Mouse (Mus musculus) embryo, embryonic 11 days (tissue): ENCODE measurements at regions not wholly inside any gene's neighbourhood (a gene's known extent, or its start where the extent isn't known, plus 50 kb on each side); places are given as distances from the start of the nearest gene placed in this dataset.

Source experiments
- DNase-seq: peaks from one replicate; pipeline ENCODE4 v3.0.0-alpha.2; 2015

DNA sequence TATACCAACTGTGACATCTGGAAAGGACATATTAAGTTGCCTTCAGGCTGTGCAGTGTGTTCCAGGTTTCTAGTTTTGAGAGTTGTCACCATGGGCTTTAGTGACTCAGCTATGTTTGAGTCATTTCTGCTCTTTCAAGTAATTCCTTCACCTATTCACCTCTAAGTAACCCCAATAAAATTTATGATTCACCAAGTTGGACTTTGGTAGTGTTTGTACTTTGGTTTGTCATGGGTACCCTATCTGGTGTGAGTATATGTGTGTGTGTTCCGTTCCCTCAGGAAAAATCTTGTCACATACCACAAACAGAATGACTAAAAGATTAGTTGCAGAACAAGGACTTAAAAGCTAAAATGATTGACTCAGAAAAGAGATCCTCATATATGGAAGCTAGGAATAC lies 76.8 kb upstream of the Crbn start:
- no peak for DNase-seq

DNA sequence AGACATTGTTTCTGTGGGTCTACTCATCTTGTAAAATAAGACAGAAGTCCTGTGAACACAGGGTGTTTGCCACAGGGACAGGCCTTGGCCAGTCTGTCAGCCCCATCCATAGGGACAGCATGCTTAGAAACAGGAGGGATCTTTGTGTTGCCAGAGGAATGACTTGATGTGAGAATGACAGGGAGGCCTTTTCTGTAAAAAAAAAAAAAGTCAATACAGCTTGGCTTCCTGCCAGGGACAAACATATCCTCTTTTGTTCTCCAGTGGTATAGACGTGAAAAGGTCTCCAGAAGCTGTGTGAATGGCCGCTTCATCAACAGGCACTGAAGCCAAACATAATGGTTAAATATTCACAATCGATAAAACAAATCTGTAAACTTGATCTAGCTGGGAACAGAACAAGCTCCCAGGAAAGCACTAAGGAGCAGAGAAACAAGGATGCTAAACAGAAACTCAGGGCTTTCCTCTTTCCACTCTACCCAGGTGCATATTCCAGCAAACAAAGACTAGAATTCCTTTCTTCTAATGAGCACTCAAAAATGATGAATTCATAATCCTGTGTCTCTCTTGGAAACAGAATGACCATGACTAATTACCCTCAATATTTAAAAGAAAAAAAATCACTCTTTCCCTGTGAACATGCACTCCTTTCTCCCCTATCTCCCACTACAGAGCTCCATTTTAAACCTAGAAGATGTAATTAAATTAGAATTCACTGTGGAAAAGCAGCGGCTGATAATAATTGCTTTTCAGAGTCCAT lies 92.2 kb upstream of the Crbn start:
- DNase-seq: peak; percentile 19

DNA sequence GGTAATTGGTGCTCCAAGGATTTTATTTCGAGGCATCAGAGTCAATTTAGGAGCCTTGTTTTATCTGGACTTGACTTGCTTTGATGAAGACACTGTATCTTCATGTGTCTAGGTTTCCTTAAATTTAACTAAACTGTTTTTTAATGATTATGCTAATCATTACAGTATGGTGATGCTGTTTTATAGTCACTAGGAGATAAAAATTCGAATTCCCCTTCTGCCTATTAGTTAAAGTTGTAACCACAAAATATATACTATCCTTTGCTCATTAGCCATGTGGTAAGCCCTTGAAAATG lies 92.7 kb upstream of the Crbn start:
- no peak for DNase-seq

DNA sequence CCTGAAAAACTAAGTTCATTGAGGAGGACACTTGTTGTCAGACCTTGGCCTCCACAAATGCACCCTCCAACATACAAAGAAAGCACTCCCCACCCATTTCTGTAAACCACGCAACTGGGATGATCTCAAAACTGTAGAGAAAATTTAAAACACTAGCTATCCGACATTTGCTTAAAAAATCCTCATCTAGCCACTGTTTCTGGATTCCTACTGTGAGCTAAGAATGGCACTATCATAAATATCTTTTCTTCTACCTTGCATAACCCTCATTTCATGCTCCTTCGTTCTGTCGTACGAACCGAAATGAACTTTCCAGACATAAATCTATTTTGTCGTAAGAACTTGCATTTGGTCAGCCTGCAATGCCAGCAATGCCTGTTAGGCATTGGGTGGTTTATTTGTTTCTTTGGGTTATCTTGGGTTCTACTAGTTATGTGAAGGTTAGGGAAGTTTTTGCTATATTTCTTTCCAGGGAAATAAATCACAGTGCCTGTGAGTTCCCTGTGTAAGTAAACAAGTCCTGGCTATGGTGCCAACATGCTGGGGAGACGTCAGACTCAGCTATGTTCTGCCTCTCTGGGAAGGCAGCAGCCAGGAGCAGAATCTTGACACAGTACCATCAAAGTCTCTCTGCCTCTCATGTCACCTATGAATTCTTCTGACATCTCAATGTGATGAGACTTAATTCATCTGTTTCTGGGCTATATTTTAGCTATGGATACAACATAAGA lies 104.2 kb upstream of the Crbn start:
- no peak for DNase-seq

DNA sequence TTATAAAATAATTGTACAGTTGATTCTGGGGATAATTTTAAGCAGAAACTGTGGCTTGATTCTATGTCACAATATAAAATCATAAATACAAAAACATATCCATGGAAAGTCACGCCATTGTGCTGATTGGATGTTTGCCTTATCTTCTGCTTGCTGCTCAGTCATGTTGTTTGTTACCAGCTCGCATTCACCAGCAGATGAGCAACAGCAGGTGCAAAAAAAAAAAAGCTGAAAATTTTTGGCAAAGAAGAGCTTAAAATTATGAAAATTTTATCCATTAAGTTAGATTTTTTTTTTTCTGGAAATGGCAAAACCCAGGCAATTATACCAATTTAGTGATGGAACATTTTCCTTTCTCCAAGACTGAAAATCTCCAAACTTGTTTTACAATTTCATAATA lies 115.2 kb upstream of the Crbn start:
- DNase-seq: no peak

DNA sequence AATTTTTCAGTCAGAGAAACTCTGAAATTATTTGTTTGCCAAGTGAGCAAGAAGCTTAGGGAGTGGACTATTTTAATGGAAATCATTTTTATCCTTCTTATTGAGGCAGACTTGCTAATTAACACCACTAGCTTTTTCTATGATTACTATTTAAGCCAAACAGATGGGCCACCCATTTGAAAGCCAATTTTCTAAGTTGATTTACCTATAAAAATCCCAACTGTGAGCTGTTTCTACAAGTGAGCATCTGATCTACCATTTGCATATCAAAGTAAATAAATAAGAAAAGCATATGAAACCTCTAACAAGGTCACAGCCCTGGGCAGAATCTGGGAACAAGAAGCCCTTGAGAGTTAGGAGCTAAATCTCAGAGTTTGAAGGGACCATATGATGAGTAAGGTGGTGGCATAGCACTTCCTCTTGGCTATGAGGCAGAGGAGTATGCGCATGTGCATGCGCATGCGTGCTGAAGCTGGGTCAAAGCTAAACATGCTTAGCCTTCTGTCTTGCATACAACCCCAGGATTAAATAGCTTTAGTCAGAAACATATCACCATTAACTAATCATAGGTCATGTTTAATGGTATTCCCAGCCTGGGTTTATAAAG lies 116.9 kb upstream of the Crbn start:
- no peak for DNase-seq

DNA sequence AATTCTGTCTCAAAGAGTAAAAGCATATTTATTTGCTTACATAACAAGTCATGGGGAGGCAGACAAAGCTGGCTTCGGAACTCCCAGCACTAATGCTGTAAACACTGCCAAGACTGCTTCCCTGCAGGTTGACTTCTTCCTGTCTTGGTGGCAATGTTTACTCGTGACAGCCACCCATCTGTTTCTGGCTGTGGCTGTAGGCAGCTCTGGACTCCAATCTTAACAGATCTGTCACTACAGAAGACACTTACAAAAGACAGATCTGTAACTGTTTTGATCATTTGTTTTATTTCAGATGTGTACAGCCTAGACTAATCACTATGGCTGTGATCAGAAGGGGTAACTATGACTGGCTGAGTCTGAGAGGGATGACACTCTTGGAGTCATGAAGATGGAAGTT lies 121.1 kb upstream of the Crbn start:
- no peak for DNase-seq

DNA sequence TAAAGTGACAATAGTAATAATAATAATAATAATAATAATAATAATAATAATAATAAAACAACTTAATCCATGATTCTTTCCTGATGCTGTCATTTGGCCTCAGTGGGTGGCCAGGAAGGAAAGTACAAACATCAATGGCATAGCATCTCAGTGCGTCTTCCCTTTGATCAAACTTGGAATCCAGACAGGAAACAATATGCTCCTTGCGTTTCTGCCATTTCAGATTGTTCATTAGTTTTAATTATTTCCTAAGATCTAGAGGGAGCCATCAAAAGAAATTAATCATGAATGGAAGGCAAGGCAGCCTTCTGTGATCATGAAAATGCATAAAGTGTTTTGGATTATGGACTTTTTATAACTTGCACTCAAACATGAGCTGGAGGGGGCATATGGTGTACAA lies 125.6 kb upstream of the Crbn start:
- no peak for DNase-seq

DNA sequence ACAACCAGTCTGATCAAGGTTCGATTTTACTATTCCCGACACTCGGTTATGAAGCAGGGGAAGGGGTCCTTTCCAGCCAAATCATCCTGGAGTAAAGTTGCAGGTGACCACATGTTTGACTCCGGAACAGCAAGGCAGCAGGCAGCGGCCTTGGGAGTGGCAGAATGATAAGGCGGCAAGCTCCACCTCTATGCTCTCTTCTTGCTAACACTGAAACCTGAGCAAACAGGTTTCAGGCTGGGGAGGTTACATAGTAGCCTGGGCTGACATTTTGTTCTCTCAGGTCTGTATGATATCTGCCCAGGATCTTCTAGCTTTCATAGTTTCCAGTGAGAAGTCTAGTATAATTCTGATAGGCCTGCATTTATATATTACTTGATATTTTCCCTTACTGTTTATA lies 133.7 kb upstream of the Crbn start:
- no peak for DNase-seq

DNA sequence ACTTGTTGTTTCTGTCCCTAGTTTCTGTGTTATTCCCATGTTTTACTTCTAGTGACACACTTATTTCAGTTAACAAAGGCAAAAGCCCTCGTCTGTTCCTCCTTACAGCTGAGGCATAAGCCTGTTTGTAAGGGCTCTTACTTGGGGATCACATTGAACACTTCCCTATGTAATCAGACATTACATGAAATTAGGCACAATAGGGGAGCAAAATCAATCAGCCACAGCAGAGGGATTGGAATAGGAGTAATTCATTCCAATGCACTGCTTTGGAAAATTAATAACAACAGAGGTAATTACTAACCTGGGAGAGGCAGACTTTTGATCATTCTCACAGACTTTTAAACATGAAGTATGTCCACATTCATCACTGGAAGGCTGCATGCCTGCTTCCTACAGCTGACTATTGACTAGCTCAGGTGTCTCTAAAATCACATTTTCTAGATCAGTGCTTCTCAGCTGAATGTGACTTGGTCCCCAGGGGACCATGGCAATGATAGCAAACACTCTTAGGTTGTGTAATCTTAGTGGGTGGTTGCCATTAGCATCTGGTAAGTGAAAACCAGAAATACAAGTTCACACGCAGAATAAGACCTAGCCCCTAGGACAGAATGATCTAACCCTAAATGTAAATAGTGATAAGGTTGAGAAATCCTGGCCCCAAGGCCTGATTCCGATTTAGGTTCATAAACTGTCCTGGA lies 146.5 kb upstream of the Crbn start:
- no peak for DNase-seq

DNA sequence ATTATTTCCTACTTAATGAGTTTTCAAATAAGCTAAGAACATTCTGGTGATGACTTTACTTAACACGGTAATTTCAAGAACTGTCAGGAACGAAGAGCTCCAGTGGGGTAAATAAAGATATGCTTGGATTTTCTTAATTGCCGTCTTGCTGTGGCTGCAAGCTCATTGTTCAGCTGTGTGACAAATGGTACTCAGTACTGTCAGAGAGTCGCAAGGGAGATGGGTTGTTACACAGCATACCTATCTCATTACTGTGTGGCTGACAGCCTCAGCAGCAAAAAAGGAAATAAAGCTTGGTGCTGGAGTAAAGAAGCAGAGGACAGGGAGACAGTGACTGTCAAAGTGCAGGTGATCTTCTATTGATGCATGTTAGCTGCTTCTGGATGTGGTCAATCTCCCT lies 151.0 kb upstream of the Crbn start:
- DNase-seq: no peak

DNA sequence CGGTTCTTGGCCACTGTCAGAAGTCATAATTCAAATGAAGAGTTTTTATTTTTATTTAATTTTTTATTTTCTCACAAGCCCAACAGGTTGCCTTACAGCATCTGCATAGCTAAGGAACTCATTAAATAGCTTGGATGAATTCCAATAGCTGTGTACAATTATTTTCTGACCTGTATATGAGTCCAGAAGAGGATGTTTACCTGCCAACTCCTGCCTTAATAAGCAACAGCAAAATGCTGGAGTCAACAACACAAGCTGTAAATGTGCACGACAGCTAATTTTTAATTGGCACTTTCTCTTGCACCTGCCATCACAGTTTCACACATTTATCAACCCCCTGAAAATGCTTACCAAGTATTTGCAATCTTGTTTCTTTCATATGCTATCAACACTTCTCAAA lies 161.4 kb upstream of the Crbn start:
- DNase-seq: no peak

DNA sequence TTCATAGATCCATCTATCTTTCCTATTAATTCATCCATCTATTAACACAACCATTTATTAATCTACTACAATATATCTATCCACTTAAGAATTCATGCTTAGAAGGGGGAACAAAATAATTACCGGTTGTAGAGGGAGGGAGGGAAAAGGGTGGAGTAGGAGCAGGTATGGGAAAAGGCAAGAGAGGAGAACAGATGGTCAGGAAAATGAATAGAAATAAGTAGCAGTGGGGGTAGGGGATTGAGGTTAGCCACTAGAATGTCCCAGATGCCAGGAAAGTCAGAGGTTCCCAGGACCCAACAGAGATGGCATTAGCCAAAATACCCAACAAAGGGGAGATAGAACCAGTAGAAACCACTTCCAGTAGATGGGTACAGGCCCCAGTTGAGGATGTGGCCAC lies 164.5 kb upstream of the Crbn start:
- no peak for DNase-seq

DNA sequence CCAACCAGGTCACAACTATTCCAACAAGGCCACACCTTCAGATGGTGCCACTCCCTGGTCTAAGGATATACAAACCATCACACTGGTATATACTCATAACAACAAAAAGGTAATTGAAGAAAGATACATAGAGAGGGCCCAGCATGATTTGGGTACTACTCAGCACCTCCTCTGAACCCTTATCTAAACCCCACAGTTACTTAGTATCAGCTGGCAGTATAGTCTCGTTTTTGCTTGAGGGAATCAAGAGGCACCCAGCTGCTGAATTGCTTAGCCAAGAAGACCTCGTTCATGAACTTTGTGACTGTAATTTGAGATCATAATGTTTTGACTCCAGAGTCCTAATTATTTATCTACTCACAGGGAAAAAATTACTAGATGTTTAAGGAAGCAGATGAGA lies 175.6 kb upstream of the Crbn start:
- no peak for DNase-seq

DNA sequence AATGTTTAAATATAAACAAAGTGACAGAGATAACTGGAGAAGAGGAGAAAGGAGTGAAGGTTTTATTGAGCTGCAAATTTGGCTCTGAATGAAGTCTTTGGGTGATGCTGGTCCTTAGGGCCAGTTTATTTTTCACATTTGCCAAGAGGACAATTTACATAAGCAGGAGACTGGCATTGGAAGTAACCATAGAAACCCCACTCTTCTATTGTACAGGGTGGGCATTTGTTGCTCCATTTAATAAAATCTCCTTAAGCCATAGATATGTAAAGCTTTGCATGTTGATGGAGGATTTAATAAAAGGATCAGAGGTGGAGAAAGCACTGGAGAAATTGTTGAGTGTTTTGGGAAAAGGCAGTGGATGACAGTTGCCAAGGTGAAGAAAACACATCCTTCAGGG lies 178.8 kb upstream of the Crbn start:
- DNase-seq: no peak

DNA sequence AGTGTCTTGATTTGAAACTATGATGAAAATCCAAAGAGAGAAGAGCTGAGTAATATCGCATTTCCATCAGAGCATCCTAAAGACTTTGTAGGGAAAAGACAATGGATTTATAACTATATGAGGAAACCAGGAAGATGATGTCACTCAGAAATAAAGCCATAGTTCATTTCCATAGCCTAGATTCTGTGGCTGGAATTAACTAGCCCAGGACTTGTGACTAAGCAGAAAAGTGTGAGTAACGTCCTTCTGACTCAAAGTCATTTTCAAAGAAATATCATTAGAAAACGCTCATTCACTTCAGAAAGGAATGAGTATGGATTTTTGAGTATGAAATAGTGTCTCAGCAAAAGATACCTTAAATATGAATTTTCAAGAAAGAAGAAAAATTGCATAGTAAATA lies 179.9 kb upstream of the Crbn start:
- DNase-seq: no peak

DNA sequence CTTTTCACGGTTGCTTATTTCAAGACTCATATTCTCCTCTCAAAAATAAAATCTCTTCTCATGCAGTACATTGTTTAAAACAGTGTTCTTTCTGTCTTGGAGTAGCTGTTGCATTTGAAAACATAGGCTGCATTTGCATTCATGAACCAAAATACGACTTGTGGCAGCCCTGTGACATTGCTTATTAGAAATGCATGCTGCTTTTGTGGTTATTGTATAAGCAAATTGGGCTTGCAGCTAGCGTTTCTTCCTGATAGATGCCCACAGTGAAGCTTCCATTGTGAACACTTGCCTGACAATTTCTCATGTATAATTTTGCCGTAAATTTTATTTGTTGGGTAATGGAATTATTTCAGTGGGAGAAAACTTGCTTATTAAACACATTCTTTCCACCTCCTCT lies 180.3 kb upstream of the Crbn start:
- peak; percentile 3 for DNase-seq

DNA sequence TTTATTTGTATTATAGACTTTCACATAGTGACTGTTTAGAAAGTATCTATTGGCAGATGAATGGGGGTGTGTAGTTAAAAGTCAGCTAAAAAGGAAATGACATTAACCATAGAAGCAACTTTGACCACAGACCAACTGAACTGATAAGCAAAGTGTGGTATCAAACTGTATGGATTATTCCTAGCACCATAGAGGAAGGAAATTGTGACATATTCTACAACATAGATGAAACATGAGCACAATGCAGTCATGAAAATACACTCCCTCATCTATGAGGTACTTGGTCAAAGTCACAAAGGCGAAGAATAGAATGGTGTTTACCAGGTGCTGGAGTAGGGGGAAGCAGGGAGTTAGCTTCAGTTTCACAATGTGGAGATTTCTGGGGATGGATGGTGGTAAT lies 181.4 kb upstream of the Crbn start:
- no peak for DNase-seq

DNA sequence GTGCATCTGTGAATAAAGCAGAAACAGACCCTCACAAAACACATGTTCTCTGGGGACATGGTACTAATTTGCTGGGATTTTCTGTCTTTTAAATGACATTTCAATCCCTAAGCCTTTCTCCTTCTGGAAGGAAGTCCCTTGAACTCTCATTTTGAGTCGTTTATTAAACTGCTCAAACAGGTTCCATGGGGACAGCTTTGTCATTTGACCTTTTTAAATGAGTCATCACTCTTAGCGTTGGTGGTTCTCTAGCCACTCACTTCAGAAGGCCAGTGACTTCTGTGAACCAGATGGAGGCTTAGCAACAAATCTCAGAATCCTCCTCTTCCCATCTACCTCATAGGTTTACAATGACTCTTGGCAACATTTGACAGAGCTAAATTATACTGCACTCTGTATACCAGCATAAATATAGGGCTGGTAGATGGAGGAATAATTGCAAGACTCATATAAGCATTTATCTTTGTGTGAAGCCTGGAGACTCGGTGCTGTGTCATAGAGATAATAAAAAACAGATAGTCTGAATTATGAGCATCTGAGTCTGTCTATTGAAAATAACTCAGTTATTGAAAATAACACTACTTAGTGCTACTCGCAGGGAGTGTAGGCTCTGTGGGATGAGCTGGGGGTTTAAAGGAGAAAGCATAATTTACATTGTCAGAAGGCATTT lies 185.4 kb upstream of the Crbn start:
- peak; percentile 3 for DNase-seq

DNA sequence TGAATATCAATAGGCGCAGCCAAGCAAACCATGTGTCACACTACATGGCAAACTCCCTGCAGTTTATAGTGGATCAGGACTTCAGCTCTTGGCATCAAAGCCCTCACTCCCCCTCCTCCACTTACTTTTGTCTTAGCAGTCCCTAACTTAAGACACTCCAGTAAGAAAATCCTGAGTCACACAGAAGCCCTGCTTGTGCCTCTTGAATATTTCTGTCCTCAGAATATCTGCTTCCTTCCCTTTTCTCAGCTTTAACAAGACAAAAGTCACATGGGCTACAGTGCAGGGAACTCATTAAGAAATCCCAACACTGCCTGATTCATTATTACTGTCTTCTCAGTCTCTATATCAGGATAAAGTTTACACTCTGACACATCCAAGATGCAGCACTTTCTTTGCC lies 191.7 kb upstream of the Crbn start:
- DNase-seq: no peak

DNA sequence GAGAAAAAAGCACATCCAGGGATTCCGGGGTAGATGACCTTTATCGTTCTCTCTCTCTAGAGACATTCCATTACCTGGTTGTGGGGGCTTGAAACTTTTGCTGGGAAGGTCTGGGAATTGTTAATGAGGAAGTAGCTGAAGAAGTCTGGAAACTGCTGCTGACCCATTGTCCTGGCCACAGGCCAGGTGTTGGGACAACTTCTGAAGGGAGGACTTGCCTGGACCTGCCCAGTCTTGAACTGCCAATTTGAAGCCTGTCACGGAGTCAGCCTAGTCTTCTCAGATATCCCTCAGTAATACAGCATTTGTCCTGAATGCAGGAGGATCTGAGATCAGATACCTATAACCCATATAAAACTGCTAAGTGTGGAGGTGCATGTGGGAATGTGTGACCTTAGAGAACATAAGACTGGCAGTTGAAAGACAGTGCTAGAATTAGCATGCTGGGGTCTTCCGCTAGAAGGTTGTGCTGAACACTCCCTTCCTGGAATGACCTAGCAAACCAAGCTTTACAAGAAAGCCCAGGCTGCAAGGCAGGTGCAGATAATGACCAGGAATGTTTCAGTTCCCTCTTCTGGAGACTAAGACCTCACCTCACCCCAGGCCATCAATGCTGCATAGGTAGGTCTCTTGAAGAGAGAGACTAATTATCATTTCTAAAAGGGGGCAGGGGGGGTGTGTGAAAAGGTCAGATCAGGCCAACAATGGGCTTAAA lies 204.7 kb upstream of the Crbn start:
- DNase-seq: no peak

DNA sequence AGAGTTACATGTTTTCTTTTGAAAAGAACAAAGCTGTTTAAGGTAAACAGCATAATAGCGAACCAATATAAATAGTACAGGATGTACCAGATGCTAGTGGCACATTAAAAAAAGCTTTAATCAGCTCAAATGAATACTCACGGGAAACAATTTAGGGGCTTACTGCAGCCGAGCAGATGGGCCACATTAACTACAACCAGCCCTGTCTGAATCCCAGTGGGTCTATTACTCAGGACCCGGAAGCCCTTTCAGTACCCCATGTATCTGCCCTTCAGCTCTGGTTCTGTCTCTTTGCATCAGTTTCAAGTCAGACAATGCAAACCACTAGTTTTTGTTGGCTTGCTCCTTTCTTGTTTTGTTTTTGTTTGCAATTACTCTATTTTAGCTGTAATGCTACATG lies 210.9 kb upstream of the Crbn start:
- DNase-seq: no peak
